Mouse (Mus musculus) E14TG2a.4 (cell line): Measurements from ENCODE around the gene Naxe.

Experiments
- H3K27me3 ChIP-seq: 2 replicates; pipeline ENCODE4 v1.6.1; 2014; ENCODE audit warnings: low read length, control low read depth; ENCODE audit not compliant: insufficient read depth
- H3K36me3 ChIP-seq: 2 replicates; pipeline ENCODE4 v1.6.1; 2014; ENCODE audit warnings: low read length, control low read depth; ENCODE audit not compliant: insufficient read depth
- H3K4me1 ChIP-seq: replicated peaks from 2 replicates; pipeline ENCODE4 v1.6.1; 2014; ENCODE audit warnings: low read depth, low read length, control low read depth
- H3K4me3 ChIP-seq: replicated peaks from 2 replicates; pipeline ENCODE4 v1.5.1; 2014; ENCODE audit warnings: mild to moderate bottlenecking, low read length
- H3K9me3 ChIP-seq: 2 replicates; pipeline ENCODE4 v1.6.1; 2014; ENCODE audit warnings: low read length, control low read depth
- CTCF ChIP-seq: conservative IDR thresholded peaks from 2 replicates; pipeline ENCODE4 v1.5.1; 2014; ENCODE audit warnings: low read length
- NANOG ChIP-seq: IDR thresholded peaks from 2 replicates; pipeline ENCODE4 v1.6.1; 2014; ENCODE audit warnings: borderline replicate concordance, low read length, mixed read lengths
- POU5F1 ChIP-seq: IDR thresholded peaks from 2 replicates; pipeline ENCODE4 v1.6.1; 2014; ENCODE audit warnings: low read length, borderline replicate concordance

The Naxe gene

GRCm38 (mm10) chr3:88022322-88023191 lies 35.7 kb downstream of the Naxe start:
- H3K4me3 ChIP-seq, result peak overlapping the region; percentile 83
- TF ChIP-seq POU5F1, result no peak
- no peak for TF ChIP-seq CTCF
- no peak for TF ChIP-seq NANOG
- no peaks in the 10 kb centered on the region for H3K9me3 ChIP-seq
- H3K36me3 ChIP-seq, result no peaks in the 10 kb centered on the region
- H3K27me3 ChIP-seq, result peaks cover 77% of the 10 kb centered on the region
- peaks cover 18% of the 10 kb centered on the region for H3K4me1 ChIP-seq

DNA sequence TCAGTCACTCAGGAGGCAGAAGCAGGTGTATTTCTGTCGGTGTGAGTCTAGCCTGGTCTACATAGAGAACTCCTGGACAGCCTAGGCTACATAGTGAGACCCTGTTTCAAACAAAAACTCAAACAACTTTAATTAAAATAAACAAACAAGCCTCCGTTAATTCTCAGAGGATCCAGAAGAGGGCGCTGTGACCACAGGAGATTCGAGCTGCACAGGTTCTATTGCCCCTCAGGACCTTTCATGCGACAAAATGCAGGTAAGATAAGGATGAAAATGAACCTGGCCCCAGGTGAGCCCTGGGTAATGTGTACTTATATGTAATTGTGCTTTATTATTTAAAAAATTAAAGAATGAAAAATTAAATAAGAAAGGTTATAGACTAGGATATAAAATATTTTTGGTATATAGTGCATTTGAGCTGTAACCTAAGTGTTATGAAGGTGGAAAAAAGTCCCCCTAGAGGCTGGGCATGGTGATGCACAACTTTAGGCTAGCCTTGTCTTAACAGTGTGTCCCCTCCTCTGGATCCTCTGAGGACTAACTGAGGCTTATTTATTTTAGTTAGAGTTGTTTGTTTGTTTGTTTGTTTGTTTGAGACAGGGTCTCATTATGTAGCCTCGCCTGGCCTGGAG lies 47.5 kb downstream of the Naxe start:
- no peak overlapping the region for H3K4me3 ChIP-seq
- H3K4me1 ChIP-seq, result peaks cover 6% of the 10 kb centered on the region
- TF ChIP-seq CTCF (peak; percentile 83), POU5F1 (no peak), NANOG (no peak)
- no peaks in the 10 kb centered on the region for H3K9me3 ChIP-seq
- peaks cover 12% of the 10 kb centered on the region for H3K27me3 ChIP-seq
- no peaks in the 10 kb centered on the region for H3K36me3 ChIP-seq
